Mouse (Mus musculus) cerebellum, adult 2 months (tissue): ENCODE measurements around the gene Iqgap1. TPM values are rescaled to one million over a fixed set of nuclear protein-coding genes. Genes with fewer than 3 reads are reported as not detected.
"Not testable (repeated sequence)": the region's sequence is repeated elsewhere in the genome, so short reads cannot be mapped to it uniquely, and the experiment has no call there.

ENCODE experiments used
- DNase-seq, 2 experiments: peaks; one replicate each; pipeline ENCODE4 v3.0.0; 2021
- H3K27ac ChIP-seq: fragments of 200-500 bp; 2 replicates; pipeline ENCODE4 v1.5.1; 2012; ENCODE audit warnings: low read length, control low read depth, inconsistent platforms; ENCODE audit not compliant: insufficient read depth
- H3K27me3 ChIP-seq: fragments of 200-500 bp; 2 replicates; pipeline ENCODE4 v1.6.1; 2012; ENCODE audit warnings: inconsistent platforms, mild to moderate bottlenecking, low read length, moderate library complexity; ENCODE audit not compliant: control insufficient read depth, insufficient read depth
- H3K4me1 ChIP-seq: fragments of 200-500 bp; 2 replicates; pipeline ENCODE4 v1.6.1; 2011; ENCODE audit warnings: low read length; ENCODE audit not compliant: control insufficient read depth, insufficient read depth
- H3K4me3 ChIP-seq: fragments of 200-500 bp; replicated peaks from 2 replicates; pipeline ENCODE3; 2011; ENCODE audit warnings: mild to moderate bottlenecking, low read depth, low read length, control low read depth; ENCODE audit not compliant: insufficient read depth
- CTCF ChIP-seq: fragments of 200-500 bp; IDR thresholded peaks from 2 replicates; pipeline ENCODE4 v1.5.1; 2011; ENCODE audit warnings: low read depth, mild to moderate bottlenecking, control low read depth, low read length, moderate library complexity, borderline replicate concordance; ENCODE audit not compliant: insufficient read depth
- POLR2A ChIP-seq: fragments of 200-500 bp; IDR thresholded peaks from 2 replicates; pipeline ENCODE4 v1.6.1; 2011; ENCODE audit warnings: low read length, control low read depth, borderline replicate concordance; ENCODE audit not compliant: insufficient read depth
- WGBS: fragments of 180-500 bp; shearing (Covaris S2); methylation state at CpG from one replicate; pipeline ENCODE4 v1.1.7; 2018; 5-methylcytosine and 5-hydroxymethylcytosine counted together
- polyA plus RNA-seq: library from polyadenylated mRNA; depleted of rRNA; stranded (reverse); fragments of >200 nt; gene quantifications from 2 replicates; pipeline ENCODE4 v1.2.3, GENCODE M21; 2012

Gene Iqgap1
- polyA plus RNA-seq, 1 experiment, result 21.0 TPM

- no peak for TF ChIP-seq CTCF
- no peak for TF ChIP-seq POLR2A
- H3K27me3 ChIP-seq, result no peaks in the 10 kb centered on the region
- no peak overlapping the region for H3K4me3 ChIP-seq
- peak; percentile 34 to 45 for DNase-seq
- no peak overlapping the region for H3K27ac ChIP-seq
- WGBS, result 13% methylated on average over 2 of the region's 2 CpGs
- H3K4me1 ChIP-seq, result peaks cover 6% of the 10 kb centered on the region; the same call in 1 of the 2 replicates
Observed at GRCm38 (mm10) chr7:80753613-80754012, 72.2 kb downstream of the Iqgap1 start.

GRCm38 (mm10) chr7:80749624-80750023 is 76.2 kb downstream of the Iqgap1 start:
- WGBS, result 55% methylated on average over 6 of the region's 6 CpGs
- H3K4me3 ChIP-seq, result no peak overlapping the region

GRCm38 (mm10) chr7:80749109-80749508 is 76.7 kb downstream of the Iqgap1 start:
- H3K27ac ChIP-seq, H3K4me3 ChIP-seq, H3K27me3 ChIP-seq, H3K4me1 ChIP-seq, DNase-seq: not testable (repeated sequence)
- 96% methylated on average over 9 of the region's 10 CpGs for WGBS

More at GRCm38 (mm10) chr7:80749624-80750023, 76.2 kb downstream of the Iqgap1 start:
- no peak for DNase-seq
- Histone ChIP-seq H3K27me3 (no peaks in the 10 kb centered on the region), H3K4me1 (peaks cover 6% of the 10 kb centered on the region; the same call in 1 of the 2 replicates), H3K27ac (no peak overlapping the region)
- TF ChIP-seq POLR2A (no peak), CTCF (no peak)

GRCm38 (mm10) chr7:80747371-80747770 is 78.4 kb downstream of the Iqgap1 start:
- Histone ChIP-seq H3K4me3 (no peak overlapping the region), H3K4me1 (no peaks in the 10 kb centered on the region), H3K27ac (no peak overlapping the region), H3K27me3 (no peaks in the 10 kb centered on the region)
- TF ChIP-seq CTCF, result no peak
- TF ChIP-seq POLR2A, result no peak
- no peak for DNase-seq
- WGBS, result 71% methylated on average over 7 of the region's 7 CpGs

- H3K4me3 ChIP-seq, result no peak overlapping the region
- no peak overlapping the region for H3K27ac ChIP-seq
- H3K4me1 ChIP-seq, result no peaks in the 10 kb centered on the region
- no peak for DNase-seq
- no peaks in the 10 kb centered on the region for H3K27me3 ChIP-seq
- TF ChIP-seq CTCF (no peak), POLR2A (no peak)
- 42% methylated on average over 5 of the region's 5 CpGs for WGBS
Observed at GRCm38 (mm10) chr7:80746166-80746761, 79.5 kb downstream of the Iqgap1 start.

- WGBS, result 43% methylated on average over 3 of the region's 3 CpGs
- no peak for DNase-seq
- Histone ChIP-seq H3K4me1 (no peaks in the 10 kb centered on the region), H3K27me3 (no peaks in the 10 kb centered on the region), H3K4me3 (no peak overlapping the region), H3K27ac (no peak overlapping the region)
- no peak for TF ChIP-seq POLR2A
- no peak for TF ChIP-seq CTCF
Observed at GRCm38 (mm10) chr7:80745746-80746145, 80.0 kb downstream of the Iqgap1 start.

- WGBS, result 40% methylated on average over 9 of the region's 9 CpGs
Observed at GRCm38 (mm10) chr7:80745250-80745649, 80.5 kb downstream of the Iqgap1 start.

GRCm38 (mm10) chr7:80743920-80744630 is 81.7 kb downstream of the Iqgap1 start:
- TF ChIP-seq POLR2A (no peak), CTCF (no peak)
- 77% methylated on average over 9 of the region's 9 CpGs for WGBS
- H3K27me3 ChIP-seq, result no peaks in the 10 kb centered on the region

More at GRCm38 (mm10) chr7:80745250-80745649, 80.5 kb downstream of the Iqgap1 start:
- no peak for DNase-seq
- no peak for TF ChIP-seq CTCF
- H3K27me3 ChIP-seq, result no peaks in the 10 kb centered on the region
- no peak overlapping the region for H3K27ac ChIP-seq
- H3K4me3 ChIP-seq, result no peak overlapping the region
- no peaks in the 10 kb centered on the region for H3K4me1 ChIP-seq

More at GRCm38 (mm10) chr7:80743920-80744630, 81.7 kb downstream of the Iqgap1 start:
- no peaks in the 10 kb centered on the region for H3K4me1 ChIP-seq
- no peak overlapping the region for H3K27ac ChIP-seq
- no peak for DNase-seq
- no peak overlapping the region for H3K4me3 ChIP-seq
